Mouse (Mus musculus) heart, postnatal 0 days (tissue): Measurements from ENCODE around the gene Epo. TPM values are rescaled to one million over a fixed set of nuclear protein-coding genes. Genes with fewer than 3 reads are reported as not detected.

Source experiments
- ATAC-seq: fragments of 200-750 bp; cut with Nextera tagmentation; 2 replicates; pipeline ENCODE4 v1.8.0; 2017; ENCODE audit warnings: low read depth, moderate number of reproducible peaks, moderate library complexity; ENCODE audit not compliant: insufficient read depth
- DNase-seq: peaks from one replicate; pipeline ENCODE4 v3.0.0-alpha.2; 2016; ENCODE audit warnings: low spot score
- H3K27ac ChIP-seq: fragments of 300-500 bp; sonication (generic); 2 replicates; pipeline ENCODE4 v1.5.1; 2014; ENCODE audit warnings: low read depth, mild to moderate bottlenecking
- H3K27me3 ChIP-seq: fragments of 300-500 bp; sonication (generic); 2 replicates; pipeline ENCODE4 v1.6.1; 2014; ENCODE audit warnings: low read length, mixed read lengths; ENCODE audit not compliant: control insufficient read depth, insufficient read depth
- H3K36me3 ChIP-seq: fragments of 300-500 bp; sonication (generic); replicated peaks from 2 replicates; pipeline ENCODE4 v1.6.1; 2014; ENCODE audit warnings: low read length, mixed read lengths; ENCODE audit not compliant: control insufficient read depth, insufficient read depth
- H3K4me1 ChIP-seq: fragments of 300-500 bp; sonication (generic); 2 replicates; pipeline ENCODE4 v1.6.1; 2014; ENCODE audit warnings: antibody characterized with exemption; ENCODE audit not compliant: control insufficient read depth, insufficient read depth
- H3K4me2 ChIP-seq: fragments of 300-500 bp; sonication (generic); 2 replicates; pipeline ENCODE4 v1.6.1; 2014; ENCODE audit warnings: low read depth, mild to moderate bottlenecking, low read length, moderate library complexity
- H3K4me3 ChIP-seq: fragments of 300-500 bp; sonication (generic); 2 replicates; pipeline ENCODE4 v1.5.1; 2014; ENCODE audit warnings: low read depth, low read length
- H3K9ac ChIP-seq: fragments of 300-500 bp; sonication (generic); replicated peaks from 2 replicates; pipeline ENCODE4 v1.6.1; 2014; ENCODE audit warnings: low read depth, low read length, mixed read lengths
- H3K9me3 ChIP-seq: fragments of 300-500 bp; sonication (generic); replicated peaks from 2 replicates; pipeline ENCODE4 v1.6.1; 2016; ENCODE audit warnings: low read length; ENCODE audit not compliant: control insufficient read depth
- CTCF ChIP-seq: IDR thresholded peaks from 2 replicates; pipeline ENCODE4 v1.5.1; 2016; ENCODE audit warnings: antibody characterized with exemption, control low read depth, low read depth
- EP300 ChIP-seq: IDR thresholded peaks from 2 replicates; pipeline ENCODE4 v1.6.1; 2016; ENCODE audit warnings: antibody characterized with exemption, low read depth
- WGBS: fragments of 180-500 bp; shearing (Covaris S2); extraction: QIAGEN DNeasy Blood & Tissue Kit; methylation state at CpG from one replicate; pipeline ENCODE4 v1.1.7; 2014; 5-methylcytosine and 5-hydroxymethylcytosine counted together
- microRNA-seq: library from miRNA; unstranded; fragments of <30 nt; microRNA quantifications from one replicate; pipeline ENCODE4, GENCODE M21; 2016
- polyA plus RNA-seq: library from polyadenylated mRNA; unstranded; fragments of >200 nt; fragmentation: Nextera tagmentation; extraction: Ambion mirVana; gene quantifications from 2 replicates; pipeline ENCODE4 v1.2.1, GENCODE M21; 2015
- total RNA-seq: library from RNA; depleted of rRNA; stranded (reverse); fragments of >200 nt; gene quantifications from 2 replicates; pipeline ENCODE4 v1.2.3, GENCODE M21; 2014; ENCODE audit warnings: low replicate concordance; rRNA removed

The Epo gene
- total and polyA plus RNA-seq, 2 experiments from 2014 or later, result not detected

DNA sequence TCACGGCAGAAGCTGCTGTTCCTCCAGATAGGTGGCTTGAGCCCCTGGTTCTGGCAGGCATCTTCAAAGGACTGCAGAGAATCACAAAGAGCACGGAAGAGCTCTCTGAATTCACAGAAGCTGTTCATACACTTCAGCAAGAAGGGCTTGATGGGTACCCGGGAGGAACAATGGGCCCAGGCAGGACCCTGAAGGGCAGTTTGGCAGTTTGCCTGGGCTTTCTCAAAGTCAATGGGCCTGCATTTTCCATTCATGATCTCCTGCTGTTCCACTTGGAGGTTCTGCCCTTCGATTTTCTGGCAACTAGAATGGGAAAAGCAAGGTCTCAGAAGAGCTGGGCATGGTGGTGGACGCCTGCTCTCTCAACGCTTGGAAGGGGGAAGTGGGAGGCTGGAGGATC is 99.2 kb downstream of the Epo start:
- Histone ChIP-seq H3K4me3 (no peak overlapping the region), H3K9ac (no peak overlapping the region), H3K36me3 (no peaks in the 10 kb centered on the region), H3K9me3 (no peaks in the 10 kb centered on the region), H3K27ac (no peak overlapping the region), H3K27me3 (no peaks in the 10 kb centered on the region), H3K4me2 (no peak overlapping the region), H3K4me1 (no peaks in the 10 kb centered on the region)
- TF ChIP-seq EP300, result no peak
- TF ChIP-seq CTCF, result no peak
- ATAC-seq (no peak), DNase-seq (no peak)
- WGBS, result 41% methylated on average over 6 of the region's 6 CpGs

Small RNA genes lying within 50 kb of the gene (microRNA-seq; reads per million reads assigned to microRNA genes)
- gene Mir6418, result 0.89 reads per million

Other genes with a start within 250 kb of the Epo start
- gene Ache, start 245.7 kb downstream of the Epo start, total RNA-seq, result 5.3 and 5.9 TPM in 2 replicates
- gene Ache, start 245.7 kb downstream of the Epo start, polyA plus RNA-seq, result 2.3 and 2.8 TPM in 2 replicates
- gene Ufsp1, start 238.6 kb downstream of the Epo start, total RNA-seq, result 4.1 and 5.6 TPM in 2 replicates
- gene Ufsp1, start 238.6 kb downstream of the Epo start, polyA plus RNA-seq, result 11.5 and 11.9 TPM in 2 replicates
- gene Srrt, start 225.6 kb downstream of the Epo start, total RNA-seq, result 77.2 and 139 TPM in 2 replicates
- gene Srrt, start 225.6 kb downstream of the Epo start, polyA plus RNA-seq, result 34.9 and 38.0 TPM in 2 replicates
- gene Trip6, start 218.8 kb downstream of the Epo start, total RNA-seq, result 44.8 and 46.8 TPM in 2 replicates
- 22.9 and 28.6 TPM in 2 replicates for gene Trip6, start 218.8 kb downstream of the Epo start, polyA plus RNA-seq
- 7.3 and 14.8 TPM in 2 replicates for gene Slc12a9, start 199.6 kb downstream of the Epo start, total RNA-seq
- 4.0 and 4.5 TPM in 2 replicates for gene Slc12a9, start 199.6 kb downstream of the Epo start, polyA plus RNA-seq
- 99.2 and 113 TPM in 2 replicates for gene Ephb4, start 183.1 kb downstream of the Epo start, total RNA-seq
- 20.4 and 23.1 TPM in 2 replicates for gene Ephb4, start 183.1 kb downstream of the Epo start, polyA plus RNA-seq
- gene Zan, start 56.2 kb downstream of the Epo start, total RNA-seq, result under 0.01 and 0.43 TPM in 2 replicates
- 0.04 TPM in 2 replicates for gene Zan, start 56.2 kb downstream of the Epo start, polyA plus RNA-seq
- gene Pop7, start 30.7 kb downstream of the Epo start, total RNA-seq, result 40.1 and 61.3 TPM in 2 replicates
- 39.9 and 40.6 TPM in 2 replicates for gene Pop7, start 30.7 kb downstream of the Epo start, polyA plus RNA-seq
- gene Gigyf1, start 14.7 kb downstream of the Epo start, total RNA-seq, result 12.0 and 17.7 TPM in 2 replicates
- gene Gigyf1, start 14.7 kb downstream of the Epo start, polyA plus RNA-seq, result 7.2 TPM in 2 replicates
- 599 and 872 TPM in 2 replicates for gene Gnb2, start 268 bp upstream of the Epo start, total RNA-seq
- 301 TPM in 2 replicates for gene Gnb2, start 268 bp upstream of the Epo start, polyA plus RNA-seq
- gene Actl6b, start 20.3 kb upstream of the Epo start, total RNA-seq, result not detected in 2 replicates
- not detected in 2 replicates for gene Actl6b, start 20.3 kb upstream of the Epo start, polyA plus RNA-seq
- 0.50 TPM in 1 of 2 replicates, not detected in the other for gene Tfr2, start 36.6 kb upstream of the Epo start, total RNA-seq
- 0.07 and 0.12 TPM in 2 replicates for gene Tfr2, start 36.6 kb upstream of the Epo start, polyA plus RNA-seq
- 9.3 TPM in 1 of 2 replicates, not detected in the other for gene Mospd3, start 67.8 kb upstream of the Epo start, total RNA-seq
- 18.3 and 19.7 TPM in 2 replicates for gene Mospd3, start 67.8 kb upstream of the Epo start, polyA plus RNA-seq
- 172 and 201 TPM in 2 replicates for gene Pcolce, start 80.5 kb upstream of the Epo start, total RNA-seq
- gene Pcolce, start 80.5 kb upstream of the Epo start, polyA plus RNA-seq, result 116 and 122 TPM in 2 replicates
- gene Fbxo24, start 95.8 kb upstream of the Epo start, total RNA-seq, result 0.65 TPM in 1 of 2 replicates, not detected in the other
- 0.11 and 0.16 TPM in 2 replicates for gene Fbxo24, start 95.8 kb upstream of the Epo start, polyA plus RNA-seq
- gene Lrch4, start 95.9 kb upstream of the Epo start, total RNA-seq, result 12.7 and 19.7 TPM in 2 replicates
- 15.9 and 17.8 TPM in 2 replicates for gene Lrch4, start 95.9 kb upstream of the Epo start, polyA plus RNA-seq
- 1.6 and 5.3 TPM in 2 replicates for gene Gm20605, start 95.9 kb upstream of the Epo start, total RNA-seq
- 1.8 and 2.5 TPM in 2 replicates for gene Gm20605, start 95.9 kb upstream of the Epo start, polyA plus RNA-seq
- 10.4 TPM in 1 of 2 replicates, not detected in the other for gene Sap25, start 108.1 kb upstream of the Epo start, total RNA-seq
- 1.5 and 2.8 TPM in 2 replicates for gene Sap25, start 108.1 kb upstream of the Epo start, polyA plus RNA-seq
- gene Irs3, start 112.5 kb upstream of the Epo start, total RNA-seq, result 7.6 TPM in 1 of 2 replicates, not detected in the other
- 0.08 and 0.23 TPM in 2 replicates for gene Irs3, start 112.5 kb upstream of the Epo start, polyA plus RNA-seq
- gene Agfg2, start 151.5 kb upstream of the Epo start, total RNA-seq, result 27.0 and 28.8 TPM in 2 replicates
- gene Agfg2, start 151.5 kb upstream of the Epo start, polyA plus RNA-seq, result 14.3 and 15.5 TPM in 2 replicates
- gene Nyap1, start 208.4 kb upstream of the Epo start, total RNA-seq, result 1.3 and 5.8 TPM in 2 replicates
- 0.56 and 0.65 TPM in 2 replicates for gene Nyap1, start 208.4 kb upstream of the Epo start, polyA plus RNA-seq
- gene Tsc22d4, start 212.5 kb upstream of the Epo start, total RNA-seq, result 167 and 192 TPM in 2 replicates
- 221 and 232 TPM in 2 replicates for gene Tsc22d4, start 212.5 kb upstream of the Epo start, polyA plus RNA-seq
- 24.0 and 24.5 TPM in 2 replicates for gene Ppp1r35, start 245.6 kb upstream of the Epo start, total RNA-seq
- gene Ppp1r35, start 245.6 kb upstream of the Epo start, polyA plus RNA-seq, result 10.4 and 15.4 TPM in 2 replicates